Mouse (Mus musculus) brain, embryonic 18.5 days (tissue): ENCODE data around the gene Msmb.
A peak's percentile ranks its signal among the peaks of the same experiment; 100 is the strongest.

ENCODE experiments used
- DNase-seq: peaks from one replicate; pipeline ENCODE4 v3.0.0-alpha.2; 2012; ENCODE audit warnings: low read depth, low spot score

The Msmb gene

GRCm38 (mm10) chr14:32145809-32146511 is 4.1 kb downstream of the Msmb start:
- no peak for DNase-seq

- DNase-seq: no peak
Observed at GRCm38 (mm10) chr14:32146578-32146977, 4.8 kb downstream of the Msmb start.

DNA sequence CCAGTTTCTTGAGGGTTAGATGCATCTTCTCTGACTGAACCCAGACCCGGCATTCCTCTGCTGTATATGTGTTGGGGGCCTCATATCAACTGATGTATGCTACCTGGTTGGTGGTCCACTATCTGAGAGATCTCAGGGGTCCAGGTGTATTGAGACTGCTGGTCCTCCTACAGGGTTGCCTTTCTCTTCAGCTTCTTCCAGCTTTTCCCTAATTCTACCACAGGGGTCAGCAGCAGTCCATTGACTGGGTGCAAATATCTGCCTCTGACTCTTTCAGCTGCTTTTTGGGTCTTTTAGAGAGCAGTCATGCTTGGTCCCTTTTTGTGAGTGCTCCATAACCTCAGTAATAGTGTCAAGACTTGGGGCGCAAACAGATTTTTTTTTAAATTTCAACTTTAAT is 9.0 kb downstream of the Msmb start:
- DNase-seq: no peak

DNA sequence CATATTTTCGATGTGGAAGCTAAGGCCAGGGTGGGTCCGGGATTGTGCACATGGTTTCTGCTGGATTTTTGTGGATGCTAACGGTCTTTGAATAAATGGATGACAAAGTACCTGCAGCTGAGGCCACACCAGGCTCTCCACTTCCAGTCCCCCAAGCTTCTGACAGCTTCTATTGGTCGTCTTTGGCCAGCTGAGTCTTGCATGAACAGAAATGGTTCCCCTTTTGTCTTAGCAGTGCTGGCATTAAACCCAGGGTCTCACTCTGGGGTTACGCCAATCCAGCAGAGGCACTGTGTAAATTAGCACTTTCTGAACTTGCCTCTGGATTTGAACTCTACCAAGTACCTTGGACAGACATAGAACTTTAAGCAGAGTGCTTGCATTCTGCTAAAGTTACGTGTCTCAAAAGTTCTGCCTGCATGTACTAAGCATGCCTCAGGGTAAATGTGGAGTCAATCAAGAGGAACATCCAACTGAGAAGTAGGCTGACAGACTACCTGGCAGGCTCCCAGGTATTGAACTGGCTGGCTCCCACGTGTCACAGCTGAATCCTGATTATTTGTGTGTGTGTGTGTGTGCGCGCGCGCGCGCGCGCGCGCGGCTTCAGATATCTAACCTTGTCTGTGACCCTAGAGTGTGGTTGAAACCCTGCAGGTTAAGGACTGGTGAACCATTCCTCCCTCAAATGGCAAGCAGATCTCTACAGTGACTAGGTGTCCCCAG is 10.6 kb downstream of the Msmb start:
- DNase-seq: no peak

GRCm38 (mm10) chr14:32153156-32153555 is 11.3 kb downstream of the Msmb start:
- DNase-seq: no peak

GRCm38 (mm10) chr14:32154758-32155157 is 12.9 kb downstream of the Msmb start:
- no peak for DNase-seq

- no peak for DNase-seq
Observed at GRCm38 (mm10) chr14:32159150-32159670, 17.4 kb downstream of the Msmb start.

GRCm38 (mm10) chr14:32159690-32160246 is 17.9 kb downstream of the Msmb start, which contains the start of gene Ncoa4:
Ncoa4 (plus strand) TSS chr14:32159865.
- DNase-seq: peak; percentile 96

GRCm38 (mm10) chr14:32160563-32160962 is 18.7 kb downstream of the Msmb start:
- DNase-seq: no peak

DNA sequence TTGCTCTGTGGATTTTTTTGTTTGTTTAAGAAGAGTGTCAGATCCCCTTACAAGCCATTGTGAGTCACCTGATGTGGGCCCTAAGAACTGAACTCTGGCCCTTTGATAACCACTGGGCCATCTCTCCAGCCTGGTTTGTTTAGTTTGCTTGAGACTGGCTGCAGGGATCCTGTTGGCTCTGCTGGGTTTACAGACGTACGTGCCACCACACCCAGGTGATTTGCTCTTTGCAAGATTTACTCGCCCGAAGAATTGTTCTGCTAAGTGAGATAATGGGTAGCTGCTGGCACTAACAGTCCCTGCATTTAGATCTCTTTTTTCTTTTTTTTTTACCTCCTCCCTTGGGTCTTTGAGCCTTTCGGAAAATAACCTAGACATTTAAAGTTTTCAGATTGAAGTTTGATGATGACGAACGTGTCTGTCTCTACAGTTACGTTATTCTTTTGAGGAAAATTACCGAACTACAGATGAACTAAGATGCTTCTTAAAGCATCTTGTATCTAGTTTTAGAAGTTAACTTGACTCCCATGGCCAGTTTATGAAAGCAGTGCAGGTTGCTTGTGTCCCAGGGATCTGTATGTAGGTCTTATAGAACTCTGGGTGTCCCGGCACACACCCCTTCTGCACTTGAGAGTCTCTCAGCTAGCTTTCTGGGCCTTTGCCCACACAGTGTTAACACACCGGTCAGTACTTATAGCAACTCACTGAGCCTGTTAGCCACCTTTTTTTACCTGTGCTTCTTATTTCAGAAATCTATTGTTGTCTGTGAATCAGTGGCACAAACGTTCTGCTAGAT is 19.5 kb downstream of the Msmb start:
- no peak for DNase-seq

GRCm38 (mm10) chr14:32162231-32162630 is 20.4 kb downstream of the Msmb start:
- DNase-seq: no peak

DNA sequence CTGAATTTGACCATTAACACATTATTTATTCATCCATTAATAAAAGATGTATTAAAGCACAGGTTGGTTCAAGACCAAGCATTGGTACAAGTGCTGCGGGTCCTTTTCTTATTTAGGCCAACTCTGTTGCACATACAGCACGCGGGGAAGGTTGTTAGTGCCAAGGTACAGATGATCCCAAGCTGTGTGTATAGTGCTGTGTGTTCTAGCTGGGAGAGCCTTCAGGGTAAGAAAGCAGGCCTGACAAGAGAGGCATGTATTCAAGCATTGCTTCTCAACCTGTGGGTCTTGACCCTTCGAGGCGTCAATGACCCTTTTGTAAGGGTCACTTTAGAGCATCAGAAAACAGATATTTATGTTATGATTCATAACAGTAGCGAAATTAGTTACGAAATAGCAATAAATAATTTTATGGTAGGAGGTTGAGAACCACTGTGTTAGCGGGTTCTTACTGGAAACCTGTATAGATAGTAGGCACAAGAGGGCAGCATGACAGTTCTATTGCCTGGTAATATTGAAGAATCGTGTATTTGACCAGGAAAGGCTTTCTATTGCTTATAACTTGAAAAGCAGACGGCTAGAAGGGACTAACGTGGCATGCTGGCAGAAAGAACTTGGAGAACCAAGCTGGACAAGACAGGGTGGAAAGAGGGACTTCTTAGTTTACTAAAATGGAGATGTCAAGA is 21.5 kb downstream of the Msmb start:
- DNase-seq: no peak

DNA sequence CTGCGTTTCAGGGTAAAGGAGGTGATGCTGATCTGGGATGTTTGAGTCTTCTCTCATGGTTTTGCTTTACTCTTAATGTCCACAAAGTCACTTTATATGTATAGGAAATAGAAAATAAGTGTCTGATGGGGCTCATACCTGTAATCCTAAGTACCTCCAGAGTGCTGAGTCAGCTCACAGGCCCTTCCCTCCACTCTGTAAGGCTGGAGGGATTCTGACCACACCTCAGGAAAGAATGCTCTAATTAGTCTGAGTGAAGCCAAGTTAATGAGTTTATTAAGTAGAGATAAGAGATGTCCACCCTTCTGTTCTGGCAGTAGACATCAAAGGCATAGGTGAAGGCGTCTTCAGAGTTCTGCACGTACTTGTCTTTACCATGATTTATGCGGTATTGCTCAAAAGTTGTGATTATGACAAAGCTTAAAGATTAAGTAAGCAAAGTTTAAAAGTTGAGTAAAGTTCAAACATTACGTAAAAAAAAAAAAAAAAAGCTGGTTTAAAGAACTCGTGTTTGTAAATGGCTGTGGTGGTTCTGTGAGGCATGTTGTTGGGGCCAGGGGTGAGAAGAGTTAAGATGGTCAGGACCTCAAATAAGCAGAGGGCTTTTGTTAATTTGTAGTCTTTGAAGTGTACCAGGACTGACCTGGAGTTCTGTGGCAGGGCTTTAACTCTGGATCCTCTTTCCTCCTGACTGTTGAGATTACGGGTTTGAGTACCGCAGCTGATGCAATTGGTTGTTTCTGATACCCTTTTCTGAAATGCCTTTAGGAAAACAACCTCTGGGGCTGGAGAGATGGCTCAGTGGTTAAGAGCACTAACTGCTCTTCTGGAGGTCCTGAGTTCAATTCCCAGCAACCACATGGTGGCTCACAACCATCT is 22.6 kb downstream of the Msmb start:
- no peak for DNase-seq

DNA sequence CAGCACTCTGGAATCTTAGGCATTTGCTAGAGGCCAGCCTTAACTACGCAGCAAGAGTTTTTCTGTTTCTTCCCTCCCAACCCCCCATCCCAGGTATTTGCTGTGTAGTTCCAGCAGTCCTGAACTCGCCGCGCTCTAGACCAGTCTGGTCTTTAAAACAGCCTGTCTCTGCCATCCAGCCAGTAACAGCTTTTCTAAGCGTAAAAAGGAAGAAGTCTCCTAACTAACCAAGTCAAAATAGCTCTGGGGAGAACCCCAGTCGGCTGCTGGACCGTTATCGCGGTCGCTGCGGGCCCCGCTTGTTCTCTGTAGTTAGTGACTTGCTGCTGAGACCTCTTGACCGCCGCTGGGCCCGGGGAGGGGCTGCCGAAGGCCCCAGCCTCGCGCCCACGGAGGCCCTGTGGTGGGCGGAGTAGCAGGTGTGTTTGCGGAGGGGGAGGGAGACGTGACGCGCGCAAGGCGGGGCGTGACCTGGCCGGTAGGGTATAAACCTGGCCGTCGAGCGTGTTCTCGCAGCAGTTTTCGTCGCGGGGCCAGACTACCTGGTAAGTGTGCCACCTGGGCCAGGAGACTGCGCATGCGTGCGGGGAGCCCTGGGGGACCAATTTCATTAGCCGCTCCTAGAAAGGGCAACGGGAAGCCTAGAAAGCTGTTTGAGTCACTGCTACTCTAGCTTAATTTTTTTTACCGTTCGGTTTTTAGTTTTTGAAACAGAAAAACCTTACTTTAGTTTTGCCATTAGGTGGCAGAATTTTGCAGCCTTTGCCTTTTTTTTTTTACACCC is 23.6 kb downstream of the Msmb start:
- DNase-seq: no peak

DNA sequence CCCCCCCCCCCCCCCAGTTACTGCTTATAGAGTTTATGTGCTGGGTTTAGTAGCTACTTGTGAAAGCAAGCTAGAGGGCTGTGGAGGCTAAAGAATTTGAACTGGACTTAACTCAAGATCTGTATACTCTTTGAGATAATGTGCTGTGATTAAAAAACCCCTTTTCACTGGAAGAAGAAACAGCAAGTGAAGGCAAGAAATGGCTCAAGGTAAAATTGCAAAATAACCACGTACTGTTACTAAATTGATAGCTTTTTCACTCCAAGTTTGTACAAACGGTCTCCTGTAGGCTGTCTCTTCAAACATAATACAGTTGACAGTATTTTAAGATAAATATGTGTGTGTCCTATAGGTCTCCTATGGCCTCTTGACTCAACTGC is 24.2 kb downstream of the Msmb start:
- no peak for DNase-seq

- DNase-seq: no peak
Observed at GRCm38 (mm10) chr14:32166840-32167239, 25.0 kb downstream of the Msmb start.

GRCm38 (mm10) chr14:32167326-32167725 is 25.5 kb downstream of the Msmb start:
- DNase-seq: no peak

DNA sequence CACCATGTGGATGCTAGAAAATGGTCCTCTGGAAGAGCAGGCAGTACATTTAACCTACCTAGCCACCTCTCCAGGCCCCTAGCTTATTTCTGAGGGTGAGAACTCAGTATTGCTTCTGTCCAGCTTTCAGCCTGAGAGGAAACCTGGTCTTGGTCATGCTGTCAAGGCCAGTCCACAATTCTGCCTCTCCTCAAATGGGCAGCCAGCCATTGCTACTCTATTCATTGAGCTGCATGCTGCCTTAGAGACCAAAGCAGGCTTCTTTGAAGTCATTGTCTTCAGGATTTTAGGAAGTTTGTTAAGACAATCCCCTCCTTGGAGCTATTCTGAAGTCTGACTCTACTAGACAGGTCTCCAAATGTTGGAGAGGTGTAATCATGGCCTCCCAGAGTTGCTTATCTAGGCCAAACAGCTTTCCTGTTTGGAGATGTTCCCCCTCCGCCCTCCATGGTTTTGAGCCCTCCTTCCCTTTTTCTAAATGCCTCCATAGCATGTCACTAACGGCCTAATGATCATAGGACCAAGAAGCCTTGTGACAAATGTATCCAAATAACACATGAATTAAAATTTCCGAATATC is 26.9 kb downstream of the Msmb start:
- DNase-seq: no peak

- no peak for DNase-seq
Observed at GRCm38 (mm10) chr14:32170137-32170536, 28.3 kb downstream of the Msmb start.
